Mouse (Mus musculus): Measurements from ENCODE around the gene Chd8.
A peak's percentile ranks its signal among the peaks of the same experiment; 100 is the strongest.

Gene Chd8

GRCm38 (mm10) chr14:52198141-52198540 is 59.4 kb downstream of the Chd8 start:
- no peak for DNase-seq (ENCODE audit: low spot score)

- peak; percentile 91 for DNase-seq (ENCODE audit: low spot score)
Measured at GRCm38 (mm10) chr14:52197156-52197878, 60.3 kb downstream of the Chd8 start, which contains the start of gene Supt16. Gene Supt16 (minus strand): TSS chr14:52197416.

GRCm38 (mm10) chr14:52196230-52197155 is 61.1 kb downstream of the Chd8 start:
- DNase-seq (ENCODE audit: low spot score): peak; percentile 27

- DNase-seq (ENCODE audit: low spot score): peak; percentile 78
Measured at GRCm38 (mm10) chr14:52195691-52196090, 61.9 kb downstream of the Chd8 start.

GRCm38 (mm10) chr14:52190740-52191359 is 66.7 kb downstream of the Chd8 start:
- DNase-seq (ENCODE audit: low spot score): peak; percentile 67

- DNase-seq (ENCODE audit: low spot score): no peak
Measured at GRCm38 (mm10) chr14:52189519-52189918, 68.1 kb downstream of the Chd8 start.

DNA sequence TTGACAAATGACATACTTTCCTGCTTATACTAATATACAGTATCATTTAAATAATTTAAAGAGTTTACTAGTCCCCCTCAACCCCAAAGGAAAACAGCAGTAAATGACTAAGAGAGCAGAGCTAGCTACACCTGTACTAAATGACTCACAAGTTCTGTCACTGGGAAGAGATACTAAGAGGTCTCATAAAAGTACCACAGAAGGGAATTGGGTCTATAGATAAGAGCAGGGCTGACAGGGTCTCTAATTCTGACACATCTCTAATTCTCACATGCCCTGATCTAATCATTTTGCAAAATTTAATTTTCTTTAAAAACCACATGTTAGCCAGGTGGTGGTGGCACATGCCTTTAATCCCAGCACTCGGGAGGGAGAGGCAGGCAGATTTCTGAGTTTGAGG is 68.8 kb downstream of the Chd8 start:
- DNase-seq (ENCODE audit: low spot score): no peak

- DNase-seq (ENCODE audit: low spot score): no peak
Measured at GRCm38 (mm10) chr14:52166571-52166970, 91.0 kb downstream of the Chd8 start.

DNA sequence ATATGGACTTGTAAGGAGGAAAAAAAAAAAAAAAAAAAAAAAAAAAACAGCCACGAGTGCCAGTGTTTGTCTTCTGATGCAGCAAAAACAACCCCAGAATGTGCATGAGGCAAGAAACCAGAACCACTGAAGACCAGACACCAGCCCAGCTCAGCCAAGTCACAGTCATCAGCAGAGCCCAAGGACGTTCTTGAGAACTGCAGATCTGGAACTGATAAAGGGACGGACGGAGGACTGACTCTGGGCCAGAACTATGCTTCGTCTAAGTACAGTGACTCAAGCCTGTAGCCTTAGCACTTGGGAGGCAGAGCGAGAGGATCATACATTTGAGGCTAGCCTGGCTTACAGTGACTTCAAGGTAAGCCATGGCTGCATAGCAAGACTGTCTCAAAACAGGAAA is 96.7 kb downstream of the Chd8 start:
- DNase-seq (ENCODE audit: low spot score): no peak

- DNase-seq (ENCODE audit: low spot score): no peak
Measured at GRCm38 (mm10) chr14:52155008-52155407, 102.6 kb downstream of the Chd8 start.

DNA sequence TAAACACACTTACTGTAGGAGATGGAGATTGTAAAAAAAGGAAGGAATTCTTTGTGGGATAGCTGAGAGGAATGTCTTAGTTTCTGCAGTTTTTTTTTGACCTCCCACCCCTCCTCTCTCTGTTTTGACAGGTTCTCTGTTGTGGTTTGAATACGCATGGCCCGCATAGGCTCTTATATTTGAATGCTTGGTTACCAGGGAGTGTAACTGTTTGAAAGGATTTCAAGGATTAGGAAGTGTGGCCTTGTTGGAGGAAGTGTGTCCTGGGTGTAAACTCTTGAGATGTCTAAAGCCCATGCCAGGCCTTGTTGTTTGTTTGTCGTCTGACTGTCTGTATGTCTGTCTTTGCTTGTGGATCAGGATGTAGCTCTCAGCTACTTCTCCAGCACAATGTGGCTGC is 105.0 kb downstream of the Chd8 start:
- no peak for DNase-seq (ENCODE audit: low spot score)

DNA sequence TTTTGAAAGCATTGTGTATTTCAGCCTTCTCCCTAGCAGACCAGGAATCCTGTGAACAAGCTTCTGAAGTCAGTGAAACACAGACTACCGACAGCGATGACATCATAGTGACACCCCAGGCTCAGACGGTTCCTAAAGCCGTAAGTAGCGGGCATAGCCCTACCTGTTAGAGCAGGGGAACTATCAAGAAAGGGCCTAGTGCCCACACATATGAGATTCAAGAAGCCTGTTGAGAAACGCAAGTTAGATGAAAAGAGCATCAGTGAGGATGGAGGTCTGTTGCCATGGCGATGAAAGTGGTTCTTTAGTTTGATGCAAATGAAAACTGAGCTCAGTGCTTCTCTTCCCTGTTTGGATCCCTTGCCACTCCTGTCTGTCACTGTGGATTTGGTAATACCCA is 105.4 kb downstream of the Chd8 start:
- peak; percentile 34 for DNase-seq (ENCODE audit: low spot score)

DNA sequence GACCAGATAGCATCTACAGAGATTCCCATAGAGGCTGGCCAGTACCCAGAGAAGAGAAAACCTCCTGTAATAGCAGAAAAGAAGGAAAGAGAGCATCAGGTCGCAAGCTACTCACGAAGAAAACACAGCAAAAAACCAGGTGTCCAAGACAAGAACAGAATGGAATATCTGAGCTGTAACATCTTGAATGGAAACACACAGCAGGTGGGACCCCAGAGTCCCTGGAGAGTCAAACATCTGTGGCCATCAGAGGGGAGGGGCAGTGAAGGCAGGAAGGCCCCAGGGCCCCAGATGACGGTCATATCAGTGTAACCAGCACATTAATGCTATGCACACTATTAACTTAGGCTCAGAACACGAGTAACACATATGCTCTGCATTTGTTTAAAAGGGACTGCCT is 107.7 kb downstream of the Chd8 start:
- no peak for DNase-seq (ENCODE audit: low spot score)

Data from embryo, embryonic 10 days (tissue).